Mouse (Mus musculus) neural tube, embryonic 11.5 days (tissue): ENCODE data around the gene E2f2. TPM values are rescaled to one million over a fixed set of nuclear protein-coding genes. Genes with fewer than 3 reads are reported as not detected.
A peak's percentile ranks its signal among the peaks of the same experiment; 100 is the strongest.

Experiments
- ATAC-seq: fragments of 200-750 bp; cut with Nextera tagmentation; 2 replicates; pipeline ENCODE4 v1.8.0; 2017; ENCODE audit warnings: moderate number of reproducible peaks, mild to moderate bottlenecking, moderate TSS enrichment, moderate library complexity; ENCODE audit not compliant: insufficient read depth, low FRiP score, low TSS enrichment
- DNase-seq: peaks from one replicate; pipeline ENCODE4 v3.0.0-alpha.2; 2015; ENCODE audit warnings: low spot score
- H3K27ac ChIP-seq: fragments of 300-500 bp; sonication (generic); 2 replicates; pipeline ENCODE4 v1.5.1; 2014; ENCODE audit warnings: low read depth, mild to moderate bottlenecking, low read length
- H3K27me3 ChIP-seq: fragments of 300-500 bp; sonication (generic); 2 replicates; pipeline ENCODE4 v1.6.1; 2014; ENCODE audit warnings: mild to moderate bottlenecking, low read length, mixed read lengths; ENCODE audit not compliant: control insufficient read depth, insufficient read depth
- H3K36me3 ChIP-seq: fragments of 300-500 bp; sonication (generic); 2 replicates; pipeline ENCODE4 v1.6.1; 2014; ENCODE audit warnings: mild to moderate bottlenecking, low read length, moderate library complexity, mixed read lengths; ENCODE audit not compliant: control insufficient read depth, insufficient read depth
- H3K4me1 ChIP-seq: fragments of 300-500 bp; sonication (generic); 2 replicates; pipeline ENCODE4 v1.6.1; 2014; ENCODE audit warnings: low read length, mixed read lengths; ENCODE audit not compliant: control insufficient read depth, insufficient read depth
- H3K4me2 ChIP-seq: fragments of 300-500 bp; sonication (generic); 2 replicates; pipeline ENCODE4 v1.6.1; 2014; ENCODE audit warnings: low read depth, mild to moderate bottlenecking, moderate library complexity
- H3K4me3 ChIP-seq: fragments of 300-500 bp; sonication (generic); 2 replicates; pipeline ENCODE4 v1.5.1; 2014; ENCODE audit warnings: low read depth, low read length
- H3K9ac ChIP-seq: fragments of 300-500 bp; sonication (generic); 2 replicates; pipeline ENCODE4 v1.6.1; 2014; ENCODE audit warnings: mild to moderate bottlenecking, low read length
- H3K9me3 ChIP-seq: fragments of 300-500 bp; sonication (generic); 2 replicates; pipeline ENCODE4 v1.6.1; 2016; ENCODE audit warnings: low read length; ENCODE audit not compliant: control insufficient read depth
- WGBS: fragments of 180-500 bp; shearing (Covaris S2); extraction: QIAGEN DNeasy Blood & Tissue Kit; methylation state at CpG from one replicate; pipeline ENCODE4 v1.1.7; 2014; 5-methylcytosine and 5-hydroxymethylcytosine counted together
- polyA plus RNA-seq: library from polyadenylated mRNA; unstranded; fragments of >200 nt; fragmentation: Nextera tagmentation; extraction: Ambion mirVana; gene quantifications from 2 replicates; pipeline ENCODE4 v1.2.1, GENCODE M21; 2014

Gene E2f2
- 7.2 and 7.6 TPM in 2 replicates for polyA plus RNA-seq

GRCm38 (mm10) chr4:136172011-136172541 lies at the start of gene E2f2:
Gene E2f2, plus strand, starts transcription at chr4:136172394.
- peak within 1 kb of the TSS; percentile 100 for H3K4me2 ChIP-seq
- under 1% methylated on average over 35 of the region's 35 CpGs for WGBS
- H3K4me3 ChIP-seq = peak within 1 kb of the TSS; percentile 81
- DNase-seq = peak; percentile 83
- ATAC-seq = no peak
- peaks cover 19% of the 10 kb centered on the region for H3K4me1 ChIP-seq
- peak within 1 kb of the TSS; percentile 60; the same call in 1 of the 2 replicates for H3K27ac ChIP-seq
- no peaks in the 10 kb centered on the region for H3K36me3 ChIP-seq
- H3K27me3 ChIP-seq = no peaks in the 10 kb centered on the region
- H3K9ac ChIP-seq = peak within 1 kb of the TSS; percentile 81
- no peaks in the 10 kb centered on the region for H3K9me3 ChIP-seq

GRCm38 (mm10) chr4:136123111-136123791 lies 48.9 kb upstream of the E2f2 start:
- H3K9me3 ChIP-seq = no peaks in the 10 kb centered on the region
- DNase-seq = no peak
- WGBS = 77% methylated on average over 8 of the region's 8 CpGs

GRCm38 (mm10) chr4:136123792-136124161 lies 48.4 kb upstream of the E2f2 start:
- 94% methylated on average over 3 of the region's 3 CpGs for WGBS
- Histone ChIP-seq H3K4me3 (no peak overlapping the region), H3K9me3 (no peaks in the 10 kb centered on the region), H3K27me3 (no peaks in the 10 kb centered on the region), H3K27ac (no peak overlapping the region), H3K4me1 (peaks cover 2% of the 10 kb centered on the region; the same call in 1 of the 2 replicates), H3K4me2 (no peak overlapping the region), H3K36me3 (no peaks in the 10 kb centered on the region), H3K9ac (no peak overlapping the region)
- DNase-seq (peak; percentile 7), ATAC-seq (no peak)

More at GRCm38 (mm10) chr4:136123111-136123791, 48.9 kb upstream of the E2f2 start:
- Histone ChIP-seq H3K4me2 (no peak overlapping the region), H3K36me3 (no peaks in the 10 kb centered on the region), H3K27me3 (no peaks in the 10 kb centered on the region), H3K4me3 (no peak overlapping the region), H3K27ac (no peak overlapping the region), H3K4me1 (peaks cover 2% of the 10 kb centered on the region; the same call in 1 of the 2 replicates), H3K9ac (no peak overlapping the region)
- ATAC-seq = no peak

GRCm38 (mm10) chr4:136124581-136124980 lies 47.6 kb upstream of the E2f2 start:
- no peak overlapping the region for H3K9ac ChIP-seq

GRCm38 (mm10) chr4:136125458-136125857 lies 46.7 kb upstream of the E2f2 start:
- Histone ChIP-seq H3K27ac (no peak overlapping the region), H3K4me3 (no peak overlapping the region), H3K27me3 (no peaks in the 10 kb centered on the region), H3K9ac (no peak overlapping the region), H3K4me2 (no peak overlapping the region), H3K36me3 (no peaks in the 10 kb centered on the region), H3K4me1 (no peaks in the 10 kb centered on the region), H3K9me3 (no peaks in the 10 kb centered on the region)
- WGBS = 89% methylated on average over 11 of the region's 11 CpGs
- ATAC-seq (no peak), DNase-seq (no peak)

More at GRCm38 (mm10) chr4:136124581-136124980, 47.6 kb upstream of the E2f2 start:
- Histone ChIP-seq H3K36me3 (no peaks in the 10 kb centered on the region), H3K4me2 (no peak overlapping the region), H3K9me3 (no peaks in the 10 kb centered on the region), H3K4me3 (no peak overlapping the region), H3K27me3 (no peaks in the 10 kb centered on the region), H3K27ac (no peak overlapping the region), H3K4me1 (no peaks in the 10 kb centered on the region)
- ATAC-seq = no peak
- 100% methylated on average over 4 of the region's 4 CpGs for WGBS
- DNase-seq = no peak

GRCm38 (mm10) chr4:136126019-136126418 lies 46.2 kb upstream of the E2f2 start:
- Histone ChIP-seq H3K4me1 (no peaks in the 10 kb centered on the region), H3K4me3 (no peak overlapping the region), H3K27ac (no peak overlapping the region), H3K9ac (no peak overlapping the region), H3K27me3 (no peaks in the 10 kb centered on the region), H3K4me2 (no peak overlapping the region), H3K36me3 (no peaks in the 10 kb centered on the region), H3K9me3 (no peaks in the 10 kb centered on the region)
- WGBS = 70% methylated on average over 5 of the region's 5 CpGs
- ATAC-seq = no peak
- DNase-seq = no peak

- no peak overlapping the region for H3K4me2 ChIP-seq
- H3K36me3 ChIP-seq = no peaks in the 10 kb centered on the region
- H3K4me3 ChIP-seq = no peak overlapping the region
- no peaks in the 10 kb centered on the region for H3K9me3 ChIP-seq
- DNase-seq (no peak), ATAC-seq (no peak)
- no peak overlapping the region for H3K9ac ChIP-seq
- H3K27ac ChIP-seq = no peak overlapping the region
- WGBS = 72% methylated on average over 13 of the region's 13 CpGs
- H3K4me1 ChIP-seq = no peaks in the 10 kb centered on the region
- H3K27me3 ChIP-seq = no peaks in the 10 kb centered on the region
Measured at GRCm38 (mm10) chr4:136127670-136128069, 44.5 kb upstream of the E2f2 start.

GRCm38 (mm10) chr4:136129842-136130241 lies 42.4 kb upstream of the E2f2 start:
- WGBS = 86% methylated on average over 1 of the region's 1 CpGs
- H3K9me3 ChIP-seq = no peaks in the 10 kb centered on the region
- no peaks in the 10 kb centered on the region for H3K27me3 ChIP-seq
- DNase-seq = no peak
- H3K4me1 ChIP-seq = peaks cover 15% of the 10 kb centered on the region; the same call in 1 of the 2 replicates
- ATAC-seq = no peak
- H3K27ac ChIP-seq = no peak overlapping the region
- no peaks in the 10 kb centered on the region for H3K36me3 ChIP-seq
- no peak overlapping the region for H3K4me2 ChIP-seq
- H3K4me3 ChIP-seq = no peak overlapping the region
- no peak overlapping the region for H3K9ac ChIP-seq

- peaks cover 30% of the 10 kb centered on the region for H3K4me1 ChIP-seq
Measured at GRCm38 (mm10) chr4:136133801-136134200, 38.4 kb upstream of the E2f2 start.

More at GRCm38 (mm10) chr4:136133801-136134200, 38.4 kb upstream of the E2f2 start:
- no peak for DNase-seq
- Histone ChIP-seq H3K27ac (peak overlapping the region; percentile 94), H3K4me3 (peak overlapping the region; percentile 29), H3K9me3 (no peaks in the 10 kb centered on the region), H3K9ac (peak overlapping the region; percentile 77), H3K27me3 (no peaks in the 10 kb centered on the region), H3K36me3 (no peaks in the 10 kb centered on the region), H3K4me2 (peak overlapping the region; percentile 58)
- 26% methylated on average over 9 of the region's 9 CpGs for WGBS
- no peak for ATAC-seq
